Mouse (Mus musculus) embryo, embryonic 9.5 days (tissue): Measurements from ENCODE around the gene Ipo4.

ENCODE experiments used
- DNase-seq: peaks from one replicate; pipeline ENCODE4 v3.0.0-alpha.2; 2017; ENCODE audit errors: extremely low spot score

Gene Ipo4

DNA sequence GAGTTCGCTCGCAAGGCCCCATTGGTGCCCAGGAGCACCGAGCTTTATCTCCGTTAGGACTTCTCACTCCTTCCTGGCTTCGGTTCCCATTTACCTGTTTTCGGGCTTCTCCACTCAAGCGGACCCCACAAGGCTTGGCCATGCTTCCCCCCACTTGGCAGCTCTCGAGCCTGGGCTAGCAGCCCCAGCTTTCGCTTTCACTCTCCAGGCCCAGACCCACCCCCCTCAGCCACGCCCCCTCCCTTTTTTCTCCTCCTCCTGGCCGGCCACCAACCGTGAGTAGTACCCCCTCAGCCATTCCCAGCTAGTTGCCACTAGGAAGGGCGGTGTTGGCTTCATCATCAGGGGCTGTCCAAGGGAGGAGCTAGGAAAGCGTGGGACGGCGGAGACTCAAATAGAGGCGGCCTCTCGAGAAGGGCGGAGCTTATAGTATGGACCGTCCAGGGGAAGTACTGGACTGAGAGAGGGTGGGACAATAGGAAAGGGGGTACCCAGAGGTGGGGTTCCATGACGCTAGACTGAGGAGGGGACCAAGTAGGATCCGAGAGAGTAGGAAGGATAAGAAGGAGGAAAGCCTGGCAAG, 44.9 kb downstream of the Ipo4 start, which contains the start of gene Psme2:
Gene Psme2, minus strand, starts transcription at position 366 of the 583 bp plus-strand sequence.
- DNase-seq = peak; percentile 95

DNA sequence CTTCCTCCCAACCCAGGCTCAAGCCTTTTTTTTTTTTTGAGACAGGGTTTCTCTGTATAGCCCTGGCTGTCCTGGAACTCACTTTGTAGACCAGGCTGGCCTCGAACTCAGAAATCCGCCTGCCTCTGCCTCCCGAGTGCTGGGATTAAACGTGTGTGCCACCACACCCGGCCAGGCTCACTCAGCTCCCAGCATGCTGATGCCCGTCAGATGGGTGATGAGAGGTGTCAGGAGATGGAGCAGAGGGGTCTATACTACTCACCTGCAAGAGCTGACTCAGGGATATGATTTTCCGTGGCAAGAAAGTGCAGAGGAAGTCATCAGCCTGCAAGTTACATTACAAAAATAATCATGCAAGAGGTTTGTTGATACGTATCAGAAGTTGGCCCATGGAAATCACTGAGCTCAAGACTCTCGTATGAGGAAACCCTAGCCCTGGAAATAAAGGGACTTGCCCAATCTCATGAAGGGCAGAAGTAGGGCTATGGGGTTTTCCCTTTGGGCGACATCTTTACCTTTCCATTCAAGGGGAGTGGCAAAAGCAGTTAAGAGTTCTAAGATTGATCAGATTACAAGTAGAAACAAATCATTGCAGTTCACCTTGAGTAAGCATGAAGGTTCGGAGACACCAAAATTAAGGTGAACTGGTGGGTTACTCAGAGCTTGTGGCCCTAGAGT, 45.8 kb downstream of the Ipo4 start:
- no peak for DNase-seq

DNA sequence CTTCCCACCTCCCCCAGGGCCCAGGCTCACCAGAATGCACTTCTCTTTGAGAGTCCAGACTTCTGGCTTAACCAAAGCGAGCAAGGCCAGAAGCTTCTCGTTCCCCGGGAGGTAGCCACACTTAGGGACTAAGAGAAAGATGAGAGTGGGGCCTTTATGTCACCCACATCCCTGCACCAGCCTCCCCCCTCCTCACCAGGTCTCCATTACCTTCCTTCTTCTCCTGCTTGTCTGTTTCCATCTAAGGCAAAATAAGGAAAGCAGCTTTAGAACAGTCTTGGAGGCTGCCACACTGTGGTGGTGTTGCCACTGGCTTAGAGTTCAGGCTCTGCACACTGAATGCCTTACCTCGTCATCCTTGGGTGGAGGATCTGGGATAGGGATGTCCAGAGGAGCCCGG, 46.5 kb downstream of the Ipo4 start:
- no peak for DNase-seq

DNA sequence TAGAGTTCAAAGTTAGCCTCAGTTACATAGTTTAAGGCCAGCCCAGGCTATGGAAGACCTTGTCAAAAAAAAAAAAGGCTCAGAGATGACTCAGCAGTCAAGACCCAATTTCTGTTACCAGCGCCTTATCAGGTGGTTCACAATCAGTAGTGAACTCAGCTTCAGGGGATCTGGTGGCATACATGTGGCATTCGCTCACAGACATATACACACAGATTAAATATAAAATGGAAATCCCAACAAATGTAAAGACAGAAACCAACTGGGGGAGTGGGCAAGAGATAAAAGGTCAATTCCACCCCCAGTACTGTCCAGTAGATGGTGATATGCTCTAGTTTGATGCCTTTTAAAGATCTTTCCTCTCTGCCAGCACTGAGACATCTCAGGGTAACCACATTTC, 49.6 kb downstream of the Ipo4 start:
- DNase-seq = no peak

DNA sequence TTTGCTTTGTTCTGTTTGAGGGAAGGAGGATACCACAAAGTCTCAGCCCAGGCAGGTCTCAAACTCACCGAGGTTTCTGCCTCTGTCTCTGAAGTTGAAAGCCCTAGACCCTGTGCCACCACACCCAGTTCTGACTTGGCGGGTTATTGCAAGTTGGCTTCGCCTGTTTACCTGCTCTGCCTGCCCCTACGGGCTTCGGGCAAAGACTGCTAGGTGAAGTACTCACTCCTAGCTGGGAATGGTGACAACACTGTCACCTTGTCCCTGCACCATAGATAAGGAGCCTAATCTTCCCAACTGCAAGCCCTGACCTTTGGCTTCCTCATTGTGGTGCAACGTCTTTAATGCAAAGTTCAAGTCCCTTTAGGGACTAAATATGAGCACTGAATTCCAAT, 50.2 kb downstream of the Ipo4 start:
- no peak for DNase-seq

DNA sequence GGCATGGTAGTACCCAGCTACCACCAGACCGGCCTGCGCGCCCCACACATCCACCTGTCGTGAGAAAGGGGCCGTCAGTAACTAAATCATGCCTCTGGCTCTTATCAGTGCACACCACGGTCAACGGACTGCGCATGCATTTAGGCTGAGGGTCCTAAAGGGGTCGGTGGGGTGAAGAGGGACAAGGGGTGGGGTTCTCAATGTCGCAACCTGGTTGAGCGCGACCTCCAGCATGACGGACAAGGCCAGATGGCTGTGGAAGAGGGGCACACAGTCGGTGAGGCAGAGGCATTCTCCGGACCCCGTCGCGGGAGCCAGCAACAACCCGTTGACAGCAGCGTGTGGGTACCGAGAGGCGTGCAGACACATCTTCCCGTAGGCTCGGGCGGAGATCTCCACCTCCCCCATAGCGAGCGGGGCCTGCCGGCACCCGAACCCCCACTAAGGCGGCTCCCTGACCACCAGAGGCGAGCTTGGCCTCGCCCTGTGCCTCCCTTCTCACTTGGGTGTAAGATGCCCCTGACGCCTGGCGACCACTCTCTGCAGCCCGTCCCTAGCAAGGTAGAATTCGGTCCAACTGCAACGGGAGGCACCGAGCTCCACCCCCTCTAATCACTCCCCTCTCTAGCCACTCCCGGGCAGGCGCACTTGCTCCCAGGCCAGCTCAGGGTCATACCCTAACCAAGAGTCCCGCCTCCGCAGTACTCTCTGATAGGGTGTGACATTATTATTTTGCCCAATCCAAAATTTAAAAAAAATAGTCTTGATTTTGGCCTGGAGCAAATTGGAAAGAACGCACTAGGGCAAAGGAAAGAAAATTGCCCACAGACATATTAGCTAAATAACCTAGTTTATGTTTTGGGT, 50.8 kb downstream of the Ipo4 start, which contains the start of gene Emc9:
Gene Emc9, minus strand, starts transcription at position 601 of the 864 bp plus-strand sequence.
- peak; percentile 73 for DNase-seq

DNA sequence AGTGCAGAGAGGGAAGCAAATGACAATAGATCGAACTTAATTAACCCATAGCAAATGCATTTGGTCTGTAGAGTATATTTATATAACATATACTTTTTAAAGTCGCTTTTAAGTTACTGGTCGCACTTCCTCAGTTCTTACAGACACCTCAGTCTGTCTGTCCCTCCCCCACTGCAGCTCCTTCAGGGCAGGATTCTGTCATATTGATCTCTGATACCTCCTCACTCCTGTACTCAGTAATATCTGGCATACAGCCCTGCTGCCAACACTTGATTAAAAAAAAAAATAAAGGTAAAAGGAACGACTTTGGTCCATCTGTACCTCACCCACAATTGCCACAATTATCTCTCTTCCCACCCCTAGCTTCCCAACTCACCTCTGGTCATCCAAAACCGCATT, 51.5 kb downstream of the Ipo4 start:
- DNase-seq = no peak

DNA sequence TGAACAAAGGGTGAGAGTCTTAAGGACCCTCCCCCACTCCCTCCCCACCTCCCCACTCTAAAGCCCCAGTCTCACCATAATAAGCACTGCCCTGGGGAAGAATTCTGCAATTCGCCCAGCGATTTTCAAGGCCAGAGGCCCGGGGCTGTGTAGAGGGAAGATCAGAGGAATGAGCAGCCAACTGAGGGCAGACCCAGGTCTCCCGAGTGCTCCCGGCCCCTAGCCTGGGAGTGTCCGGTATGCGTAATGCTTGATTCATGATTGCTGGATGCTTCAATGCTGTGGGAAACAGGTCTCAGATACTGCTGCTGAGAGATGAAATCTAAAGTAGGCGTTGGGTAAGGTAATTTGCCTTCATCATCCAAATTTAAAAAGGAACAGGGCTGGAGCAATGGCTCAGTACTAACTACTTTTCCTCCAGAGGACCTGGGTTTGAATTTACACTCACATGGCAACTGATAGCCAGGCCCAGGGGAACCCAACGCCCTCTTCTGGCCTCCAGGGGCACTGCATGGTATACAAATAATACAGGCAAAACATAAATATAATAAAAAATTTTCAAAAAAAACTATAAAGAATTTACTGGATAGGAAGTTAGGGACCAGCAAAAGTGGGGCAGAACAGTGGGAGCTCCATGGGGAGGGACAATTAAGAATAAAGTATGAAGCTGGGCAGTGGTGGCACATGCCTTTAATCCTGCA, 53.6 kb downstream of the Ipo4 start:
- DNase-seq = no peak

DNA sequence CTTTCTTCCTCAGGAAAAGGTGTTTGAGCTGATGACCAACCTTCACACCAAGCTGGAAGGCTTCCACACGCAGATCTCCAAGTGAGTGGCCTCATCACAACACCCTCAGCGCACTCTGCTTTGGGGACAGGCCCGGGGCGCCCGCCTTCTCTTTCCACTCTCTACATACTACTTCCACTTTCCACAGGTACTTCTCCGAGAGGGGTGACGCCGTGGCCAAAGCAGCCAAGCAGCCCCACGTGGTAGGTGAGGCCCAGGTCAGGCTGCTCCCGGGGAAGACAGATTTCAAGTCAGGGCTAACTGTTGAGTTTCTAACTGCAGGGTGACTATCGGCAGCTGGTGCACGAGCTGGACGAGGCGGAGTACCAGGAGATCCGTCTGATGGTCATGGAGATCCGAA, 55.0 kb downstream of the Ipo4 start:
- no peak for DNase-seq

DNA sequence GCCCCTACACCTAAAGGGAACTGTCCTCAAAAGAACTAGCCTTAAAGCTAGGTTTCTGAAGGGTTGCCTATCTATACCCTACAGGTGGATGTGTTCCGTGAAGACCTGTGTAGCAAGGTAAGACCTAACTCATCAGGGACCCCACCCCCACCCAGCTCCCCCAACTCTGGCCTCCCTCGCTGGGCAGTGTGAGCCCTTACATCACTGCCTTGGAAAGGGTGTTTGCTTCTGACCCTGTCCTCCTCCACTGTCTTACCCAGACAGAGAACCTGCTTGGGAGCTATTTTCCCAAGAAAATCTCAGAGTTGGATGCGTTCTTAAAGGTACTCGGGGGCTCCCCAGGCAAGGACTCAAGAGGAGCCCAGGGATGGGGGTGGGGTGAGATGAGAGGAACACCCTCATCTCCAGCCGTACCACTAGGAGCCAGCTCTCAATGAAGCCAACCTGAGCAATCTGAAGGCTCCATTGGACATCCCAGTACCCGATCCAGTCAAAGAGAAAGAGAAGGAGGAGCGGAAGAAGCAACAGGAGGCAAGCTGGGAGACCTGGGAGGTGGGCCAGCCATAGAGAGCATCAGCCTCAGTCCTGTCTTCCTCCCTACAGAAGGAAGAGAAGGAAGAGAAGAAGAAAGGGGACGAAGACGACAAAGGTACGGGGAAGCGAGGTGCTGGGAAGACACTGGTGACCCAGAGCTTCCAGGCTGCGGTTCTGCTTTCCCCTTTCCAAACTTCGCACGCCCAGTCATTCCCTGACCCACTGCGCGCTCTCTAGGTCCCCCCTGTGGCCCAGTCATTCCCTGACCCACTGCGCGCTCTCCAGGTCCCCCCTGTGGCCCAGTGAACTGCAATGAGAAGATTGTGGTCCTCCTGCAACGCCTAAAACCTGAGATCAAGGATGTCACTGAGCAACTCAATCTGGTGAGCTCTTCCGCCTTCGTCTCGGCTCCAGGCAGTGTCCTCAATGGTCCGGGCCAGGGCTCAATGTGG, 56.0 kb downstream of the Ipo4 start:
- no peak for DNase-seq

DNA sequence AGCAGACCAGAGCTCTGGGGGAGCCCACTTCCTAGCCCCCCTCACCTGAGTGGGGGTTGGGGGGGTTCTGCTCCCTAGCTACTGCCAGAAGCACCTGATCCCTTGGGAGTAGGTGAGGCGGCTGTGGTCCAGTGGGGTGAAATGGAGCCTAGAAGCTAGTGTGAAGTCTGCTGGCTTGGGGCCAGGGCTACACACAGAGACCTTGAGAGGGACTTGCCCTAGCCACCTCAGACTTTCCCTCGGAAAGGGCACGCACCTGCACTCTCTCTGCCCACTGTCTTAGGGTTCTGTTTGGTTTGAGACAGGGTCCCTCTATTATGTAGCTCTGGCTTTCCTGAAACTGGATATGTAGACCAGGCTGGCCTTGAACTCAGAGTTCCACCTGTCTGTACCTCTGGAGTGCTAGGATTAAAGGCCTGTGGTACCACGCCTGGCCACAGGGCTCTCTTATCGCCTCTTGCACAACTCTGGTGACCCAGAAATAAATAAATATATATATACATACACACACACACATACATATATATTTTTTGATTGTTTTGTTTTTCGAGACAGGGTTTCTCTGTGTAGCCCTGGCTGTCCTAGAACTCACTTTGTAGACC, 57.0 kb downstream of the Ipo4 start:
- no peak for DNase-seq

DNA sequence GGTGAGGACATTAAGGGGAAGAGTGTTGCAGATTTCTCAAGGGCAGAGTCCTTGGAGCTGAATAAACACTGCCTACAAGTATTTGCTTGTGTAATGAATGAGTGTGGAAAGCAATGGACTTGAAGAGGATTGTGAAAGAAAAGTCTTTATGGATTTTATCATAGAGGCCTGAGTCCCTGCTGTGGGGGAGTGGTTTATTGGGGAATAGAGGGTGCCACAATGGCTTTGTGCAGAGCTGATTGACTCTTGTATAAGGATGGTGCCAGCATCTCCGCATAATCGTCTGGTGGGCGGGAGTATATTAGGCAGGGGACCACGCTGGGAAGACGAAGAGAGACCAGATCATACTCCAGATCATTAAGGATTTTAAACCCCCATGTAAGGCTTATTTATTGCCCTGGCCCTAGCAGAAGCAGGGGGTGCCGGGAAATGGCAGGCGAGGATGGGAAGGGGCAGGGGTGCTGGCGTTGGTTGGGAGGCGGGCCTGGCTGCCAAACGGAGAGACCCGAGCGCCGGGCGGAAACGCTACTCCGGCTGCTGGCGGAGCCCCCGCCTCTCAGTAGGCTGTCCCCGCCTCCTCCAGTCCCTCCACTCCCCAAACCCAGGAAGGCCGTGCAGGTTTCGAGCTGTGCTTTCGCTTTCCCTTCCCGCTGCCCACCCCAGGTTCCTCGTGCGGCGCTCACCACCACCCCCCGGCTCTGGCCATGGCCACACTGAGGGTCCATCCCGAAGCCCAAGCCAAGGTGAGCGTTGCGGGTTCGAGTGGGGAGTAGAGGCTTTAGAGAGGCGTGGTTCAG, 57.7 kb downstream of the Ipo4 start, which contains the start of gene Psme1:
Gene Psme1, plus strand, starts transcription at position 253 of the 797 bp plus-strand sequence.
- DNase-seq = peak; percentile 84

DNA sequence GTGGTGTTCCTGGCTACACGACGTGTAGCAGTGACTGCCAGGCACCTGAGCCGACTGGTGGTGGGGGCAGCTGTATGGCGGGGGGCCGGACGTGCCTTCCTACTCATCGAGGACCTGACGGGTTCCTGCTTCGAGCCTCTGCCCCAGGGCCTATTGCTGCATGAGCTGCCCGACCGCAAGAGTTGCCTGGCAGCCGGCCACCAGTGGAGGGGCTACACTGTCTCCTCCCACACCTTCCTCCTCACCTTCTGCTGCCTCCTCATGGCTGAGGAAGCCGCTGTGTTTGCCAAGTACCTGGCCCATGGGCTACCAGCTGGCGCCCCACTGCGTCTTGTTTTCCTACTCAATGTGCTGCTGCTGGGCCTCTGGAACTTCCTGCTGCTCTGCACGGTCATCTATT, 59.4 kb downstream of the Ipo4 start:
- no peak for DNase-seq

DNA sequence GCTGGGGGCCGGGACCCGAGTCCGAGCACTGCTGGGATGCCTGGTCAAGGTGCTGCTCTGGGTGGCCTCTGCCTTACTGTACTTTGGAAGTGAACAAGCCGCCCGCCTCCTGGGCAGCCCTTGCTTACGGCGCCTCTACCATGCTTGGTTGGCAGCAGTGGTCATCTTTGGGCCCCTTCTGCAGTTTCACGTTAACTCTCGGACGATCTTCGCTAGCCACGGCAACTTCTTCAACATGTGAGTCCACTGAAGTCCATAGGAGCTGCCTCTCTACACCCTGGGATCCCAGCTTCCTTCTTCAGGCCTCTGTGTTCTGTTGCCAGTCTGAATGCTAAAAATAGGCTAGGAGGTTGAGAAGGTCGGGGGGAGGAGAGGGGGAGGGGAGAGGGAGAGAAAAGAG, 60.0 kb downstream of the Ipo4 start:
- no peak for DNase-seq
